Mouse (Mus musculus) thymus, postnatal 0 days (tissue): ENCODE data around the gene Szrd1. TPM values are rescaled to one million over a fixed set of nuclear protein-coding genes. Genes with fewer than 3 reads are reported as not detected.

Experiments
- DNase-seq: peaks from one replicate; pipeline ENCODE4 v3.0.0-alpha.2; 2015; ENCODE audit warnings: low spot score
- polyA plus RNA-seq: library from polyadenylated mRNA; unstranded; fragments of >200 nt; fragmentation: Nextera tagmentation; extraction: Ambion mirVana; gene quantifications from 2 replicates; pipeline ENCODE4 v1.2.1, GENCODE M21; 2015

Gene Szrd1
- 32.6 and 35.4 TPM in 2 replicates for polyA plus RNA-seq

DNA sequence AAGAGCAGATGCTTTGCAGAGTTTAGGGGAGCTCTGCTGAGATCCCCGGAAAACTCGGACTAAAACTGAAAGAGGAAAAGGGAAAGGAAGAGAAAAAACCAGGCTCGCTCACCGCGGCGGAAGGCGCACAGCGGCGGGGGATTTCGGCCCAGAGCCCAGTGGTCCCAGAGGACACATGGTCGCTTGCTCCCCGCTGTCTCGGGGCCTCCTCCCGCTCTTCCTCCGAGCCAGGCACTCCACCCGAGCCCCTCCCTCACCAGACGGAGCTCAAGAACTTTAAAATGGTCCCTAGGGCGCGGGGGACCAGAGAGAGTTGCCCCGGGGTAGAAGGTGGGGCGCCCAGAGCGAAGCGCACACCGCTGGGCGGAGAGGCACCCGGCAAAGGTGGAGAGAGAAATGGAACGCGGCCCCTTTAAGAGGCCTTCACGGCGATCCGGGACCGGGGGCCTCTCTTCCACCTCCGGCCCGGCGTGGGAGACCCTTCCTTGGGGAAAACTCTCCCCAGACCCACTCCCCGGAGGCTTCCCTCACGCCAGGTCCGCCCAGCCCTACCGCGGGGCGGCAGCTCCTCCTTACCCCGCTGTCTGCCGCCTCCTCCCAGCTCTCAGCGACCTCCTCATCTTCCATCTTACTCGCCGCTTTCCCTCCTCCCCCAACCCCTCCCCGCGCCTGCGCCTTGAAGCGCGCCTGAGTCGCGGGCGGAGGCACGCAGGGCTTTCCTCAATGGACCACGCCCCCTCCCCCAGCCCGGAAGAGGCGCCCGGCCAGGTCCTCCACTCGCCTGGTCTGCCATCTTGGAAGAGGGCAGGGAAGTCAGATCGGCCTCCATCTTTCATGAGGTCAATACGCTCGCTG lies at the start of gene Szrd1:
Szrd1 (minus strand) TSS at position 660 of the 855 bp plus-strand sequence.
- DNase-seq, result peak; percentile 99

DNA sequence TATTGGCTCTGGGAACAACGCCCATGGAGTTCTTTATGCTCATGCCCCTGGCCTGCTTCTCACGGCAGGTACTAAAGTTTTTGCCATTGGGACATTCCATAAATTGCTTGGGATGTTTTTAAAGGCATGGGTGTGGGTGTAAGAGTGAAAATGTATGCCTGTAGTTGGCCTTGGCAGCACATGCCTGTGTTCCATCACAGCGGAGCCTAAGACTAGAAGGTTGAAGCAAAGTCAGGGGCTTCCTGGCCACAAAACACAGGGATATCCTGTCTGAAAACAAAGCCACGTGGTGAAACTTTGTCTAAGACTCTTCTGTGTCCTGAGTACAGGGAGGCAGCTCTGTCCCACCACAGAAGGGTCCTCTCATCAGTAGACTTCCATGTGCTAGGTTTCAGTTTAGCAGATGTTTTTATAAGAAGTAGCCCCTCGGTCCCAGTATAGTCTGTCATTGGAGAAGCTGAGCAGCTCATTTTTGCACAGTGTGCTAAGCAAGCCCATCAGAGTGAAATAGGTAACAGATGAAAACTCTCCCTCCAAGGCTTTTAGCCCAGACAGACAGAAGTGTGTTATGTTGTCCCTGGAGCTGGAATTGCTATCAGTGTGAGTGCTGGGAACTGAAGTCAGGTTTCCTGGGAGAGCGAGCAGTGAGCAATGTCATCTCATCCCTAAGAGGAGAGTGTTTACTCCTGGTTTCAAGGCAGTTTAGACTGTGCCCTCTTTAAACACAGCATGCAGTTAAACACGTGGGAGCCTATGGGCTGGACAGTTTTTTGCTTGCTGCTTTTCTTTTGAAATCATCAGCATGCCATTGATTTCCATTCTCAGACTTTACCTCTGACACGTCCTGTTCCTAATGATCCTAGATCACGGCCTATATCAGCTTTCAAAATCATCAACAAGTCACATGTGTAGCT lies 47.6 kb upstream of the Szrd1 start:
- no peak for DNase-seq

DNA sequence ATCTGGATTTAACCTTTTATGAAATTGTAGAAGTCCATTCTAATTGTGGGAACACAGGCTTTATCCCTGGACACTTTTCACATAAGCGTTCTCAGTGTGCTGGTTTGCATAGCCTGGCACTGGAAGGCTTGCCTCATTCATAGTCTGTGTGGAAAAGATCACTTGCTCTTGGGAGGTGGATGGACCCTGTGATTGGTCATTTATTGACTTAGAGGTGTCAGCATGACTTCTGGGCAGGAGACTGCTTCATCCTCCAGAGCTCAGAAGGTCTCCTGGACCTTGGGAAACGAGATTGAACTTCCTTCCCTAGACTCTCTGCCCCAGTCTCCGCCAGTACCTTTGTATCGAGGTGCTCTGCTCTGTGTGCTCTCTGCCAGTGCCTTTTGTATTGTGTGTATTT lies 44.9 kb upstream of the Szrd1 start:
- no peak for DNase-seq

DNA sequence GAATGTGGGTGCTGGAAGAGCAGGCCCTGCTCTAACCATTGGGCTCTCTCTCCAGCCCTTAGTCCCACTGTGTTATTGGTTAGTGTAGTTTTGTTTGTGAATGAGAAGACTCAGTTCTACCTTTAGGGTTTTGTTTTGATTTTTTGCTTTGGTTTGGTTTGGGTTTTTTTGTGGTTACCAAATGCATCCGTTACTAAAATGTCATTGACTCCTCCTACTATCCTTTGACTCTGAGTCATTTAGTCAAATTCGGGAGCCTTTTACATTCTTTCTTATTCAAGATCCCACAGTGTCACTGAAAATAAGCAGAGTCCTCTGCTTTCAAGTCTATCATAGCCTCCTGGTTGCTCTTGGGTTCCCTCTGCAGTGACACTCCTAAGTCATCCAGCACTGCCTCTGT lies 44.4 kb upstream of the Szrd1 start:
- no peak for DNase-seq

DNA sequence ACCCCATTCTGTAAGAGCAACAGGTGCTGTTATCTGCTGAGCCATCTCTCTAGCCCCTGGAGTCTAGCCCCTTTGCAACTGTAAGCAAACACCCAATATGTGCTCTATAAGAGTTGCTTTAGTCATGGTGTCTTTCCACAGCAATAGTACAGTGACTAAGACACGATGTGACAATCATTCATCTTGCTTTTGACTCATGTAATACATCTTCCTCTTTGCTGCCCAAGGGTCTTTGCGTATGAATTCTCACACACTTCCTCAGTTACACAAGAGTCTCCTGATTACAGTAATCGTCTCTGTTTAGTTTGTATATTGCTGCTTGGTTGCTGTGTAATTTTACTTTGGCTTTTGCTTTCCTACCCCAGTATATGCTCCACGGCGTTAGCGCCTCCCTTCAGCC lies 42.4 kb upstream of the Szrd1 start:
- DNase-seq, result no peak

DNA sequence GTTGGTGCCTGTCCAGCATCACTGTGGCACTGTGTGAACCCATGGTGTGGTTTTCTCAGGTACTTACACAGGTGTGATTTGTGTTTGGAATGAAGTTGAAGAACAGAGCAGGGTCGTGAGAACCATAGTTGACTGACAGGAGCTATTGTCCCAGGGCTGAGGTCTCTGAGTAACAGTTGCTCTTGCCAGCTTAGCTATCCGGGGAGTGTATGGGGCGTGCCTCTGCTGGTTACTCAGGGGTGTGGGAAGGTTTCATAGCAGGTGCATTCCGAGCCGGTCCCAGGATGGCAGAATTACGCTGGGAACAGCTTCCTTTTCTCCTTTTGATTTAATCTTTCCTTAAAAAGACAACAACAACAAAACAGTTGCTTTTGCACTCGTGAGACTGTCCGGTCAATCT lies 41.3 kb upstream of the Szrd1 start:
- no peak for DNase-seq

DNA sequence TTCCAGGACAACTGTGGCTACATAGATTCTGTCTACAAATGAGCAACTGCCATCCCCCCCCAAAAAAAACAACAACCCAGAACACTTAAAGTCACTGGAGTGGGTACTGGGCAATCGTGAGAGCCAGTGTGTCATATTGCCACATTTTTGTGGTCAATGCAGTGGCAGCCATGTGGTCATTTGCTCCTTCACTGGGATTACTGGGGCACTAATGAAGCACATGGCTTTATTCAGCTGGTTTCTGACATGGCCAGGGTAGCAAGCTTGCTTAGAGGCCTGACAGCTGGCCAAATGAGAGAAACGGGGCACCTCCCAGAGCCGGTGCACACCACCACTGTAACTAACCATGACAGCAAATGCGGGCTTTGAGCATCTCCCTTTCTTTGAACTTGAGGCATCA lies 38.9 kb upstream of the Szrd1 start:
- no peak for DNase-seq

DNA sequence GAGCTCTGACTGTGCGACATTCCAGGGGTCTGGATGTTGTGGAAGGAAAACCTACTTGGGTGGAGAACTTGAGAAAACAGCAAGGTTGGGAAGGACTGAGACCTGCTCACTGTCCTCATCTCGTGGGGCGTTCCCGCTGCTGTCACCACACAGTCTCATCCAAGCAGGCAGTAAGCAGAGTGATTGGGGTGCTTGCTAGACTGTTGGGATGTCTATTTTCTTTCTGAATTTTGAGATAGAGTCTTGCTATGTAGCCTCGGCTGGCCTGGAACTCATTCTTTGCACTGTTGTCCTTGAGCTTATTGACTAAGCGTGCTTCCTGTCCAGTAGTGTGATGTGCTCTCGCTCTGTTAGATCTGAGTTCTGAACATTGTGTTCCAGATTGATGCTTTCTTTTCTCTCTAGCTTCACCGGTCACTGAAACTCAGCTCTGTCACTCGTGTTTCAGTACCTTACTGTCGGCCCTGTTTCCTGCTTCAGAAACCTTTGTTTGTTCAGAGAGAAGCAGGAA lies 36.8 kb upstream of the Szrd1 start:
- DNase-seq, result no peak

DNA sequence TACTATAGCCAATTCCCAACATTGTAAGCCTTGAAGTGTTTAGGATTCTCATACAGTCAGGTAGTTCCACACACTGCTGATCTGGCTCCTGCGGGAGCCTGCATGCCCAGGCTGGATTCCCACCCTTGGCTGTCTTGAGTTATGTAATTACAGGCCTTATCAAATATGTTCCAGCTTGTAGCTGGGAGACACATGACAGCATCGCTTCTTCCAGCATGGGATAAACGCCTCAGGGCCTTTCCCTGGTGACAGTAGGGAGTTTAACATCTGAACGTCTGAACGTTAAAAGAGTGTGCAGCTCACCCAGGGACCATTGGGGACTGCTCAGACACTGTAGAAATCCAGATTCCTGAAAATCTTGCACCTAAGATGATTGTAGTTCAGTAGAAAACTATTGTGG lies 36.2 kb upstream of the Szrd1 start:
- DNase-seq, result no peak

DNA sequence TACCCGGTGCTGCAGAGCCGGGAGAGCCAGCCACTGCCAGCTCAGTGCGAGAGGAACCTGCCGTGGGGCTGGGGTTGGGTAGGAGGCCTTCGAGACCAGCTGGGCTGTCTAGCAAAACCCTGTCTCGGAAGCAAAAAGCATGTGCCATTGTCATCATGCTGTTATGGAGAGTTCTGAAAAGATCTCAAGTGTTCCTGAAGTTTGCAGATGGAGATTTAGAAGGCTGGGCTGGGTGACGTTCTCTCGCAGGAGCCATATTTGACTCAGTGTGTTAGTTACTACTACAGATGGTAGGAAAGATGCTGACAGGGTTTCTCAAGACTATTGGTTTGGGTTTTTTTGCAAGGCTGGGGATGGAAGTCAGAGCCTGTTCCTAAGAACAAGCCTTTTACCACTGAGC lies 32.5 kb upstream of the Szrd1 start:
- no peak for DNase-seq

DNA sequence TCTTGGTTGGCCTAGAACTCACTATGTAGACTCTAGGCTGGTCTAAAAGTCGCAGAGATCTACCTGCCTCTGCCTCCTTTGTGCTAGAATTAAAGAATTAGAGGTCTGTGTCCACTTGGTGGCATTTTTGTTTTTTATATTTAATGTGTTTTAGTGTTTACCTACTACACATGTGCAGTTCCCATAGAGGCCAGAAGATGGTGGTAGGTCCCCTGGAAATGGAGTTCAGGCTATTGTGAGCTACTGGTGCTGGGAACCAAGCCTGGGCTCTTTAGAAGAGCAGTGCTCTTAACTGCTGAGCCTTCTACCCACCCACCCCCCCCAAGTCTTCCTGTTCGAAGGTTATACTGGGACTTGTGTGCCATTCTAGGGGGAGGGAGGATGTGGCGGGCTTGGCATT lies 27.6 kb upstream of the Szrd1 start:
- DNase-seq, result no peak

DNA sequence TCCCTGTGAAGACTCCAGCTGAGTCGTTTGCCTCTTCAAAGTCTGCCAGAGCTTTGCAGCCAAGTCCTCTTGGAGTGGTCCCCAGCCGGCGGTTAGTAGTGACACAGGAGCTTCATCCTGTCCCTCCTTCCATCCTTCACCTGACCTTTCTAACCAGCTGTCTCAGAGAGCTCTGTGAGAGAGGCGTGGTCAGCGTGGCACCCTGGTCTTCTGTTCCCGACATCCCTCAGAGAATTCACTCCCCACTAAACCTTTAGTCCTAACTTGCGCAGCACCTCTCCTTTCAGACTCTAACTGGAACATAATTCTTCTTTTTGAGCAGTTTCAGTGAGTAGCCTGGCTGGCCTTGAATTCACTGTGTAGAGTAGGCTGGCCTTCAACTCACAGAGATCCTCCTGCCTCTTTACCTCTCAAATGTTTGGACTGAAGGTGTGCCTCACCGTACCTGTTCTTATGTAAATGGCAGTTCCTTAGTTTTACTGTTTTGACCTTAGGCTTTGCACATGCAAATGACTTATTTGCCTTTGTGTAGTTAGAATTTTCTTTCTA lies 26.2 kb upstream of the Szrd1 start:
- DNase-seq, result no peak

DNA sequence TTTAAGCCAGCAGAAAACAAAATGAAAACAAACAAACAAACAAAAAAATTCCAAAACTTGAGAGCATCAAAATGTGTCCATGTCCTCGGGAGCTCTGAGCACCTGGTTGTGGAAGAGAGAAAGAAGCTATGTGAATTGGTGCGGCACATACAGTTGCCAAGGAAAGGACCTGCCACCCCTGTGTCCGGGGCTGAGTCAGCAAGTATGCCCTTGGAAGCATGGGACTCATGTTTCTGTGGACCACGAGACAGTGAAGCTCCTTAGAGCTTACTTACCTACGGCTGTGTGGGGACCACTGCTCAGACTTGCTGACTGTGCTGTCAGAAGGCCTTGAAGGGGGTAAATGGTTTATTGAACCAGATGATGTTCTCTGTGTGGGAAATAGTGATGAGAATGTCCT lies 24.2 kb upstream of the Szrd1 start:
- DNase-seq, result no peak

DNA sequence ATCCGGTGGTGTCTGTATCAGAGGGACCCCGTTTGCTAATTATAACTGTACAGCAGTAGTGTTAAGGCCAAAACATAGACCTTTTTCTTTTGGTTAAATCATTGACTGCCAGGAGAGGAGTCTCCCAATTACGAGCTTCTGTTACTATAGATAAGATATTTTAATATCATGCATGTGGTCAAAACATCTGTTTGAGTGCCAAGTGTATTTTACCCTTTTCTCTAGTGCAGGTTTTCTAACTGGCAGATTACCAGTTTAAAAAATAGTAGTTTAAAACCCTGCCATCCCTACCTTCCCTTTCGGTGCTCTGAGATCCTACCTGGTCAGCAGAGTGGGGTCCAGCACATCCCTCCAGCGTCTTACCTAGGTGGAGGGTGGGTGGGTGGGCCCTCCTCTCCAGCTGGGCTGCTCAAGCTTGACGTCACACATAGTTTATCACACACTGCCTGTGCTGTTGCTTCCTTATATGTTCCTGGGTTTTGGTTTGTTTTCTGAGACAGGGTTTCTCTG lies 22.2 kb upstream of the Szrd1 start:
- no peak for DNase-seq

DNA sequence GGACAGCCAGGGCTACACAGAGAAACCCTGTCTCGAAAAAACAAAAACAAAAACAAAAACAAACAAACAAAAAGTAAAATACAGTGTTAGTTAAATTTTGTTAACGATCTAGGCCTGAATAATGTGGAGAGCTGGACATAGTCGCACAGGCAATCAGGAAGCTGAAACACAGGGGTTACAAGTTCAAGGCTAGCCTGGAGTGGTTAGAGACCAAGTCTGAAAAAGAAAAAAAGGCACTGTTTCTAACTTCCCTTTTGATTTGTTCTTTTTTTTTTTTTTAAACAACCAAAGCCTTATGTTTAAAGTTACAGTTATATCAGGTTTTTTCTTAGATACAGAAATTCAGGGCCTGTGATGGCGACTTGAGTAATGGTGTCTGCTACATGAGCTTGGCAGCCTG lies 20.6 kb upstream of the Szrd1 start:
- DNase-seq, result no peak

DNA sequence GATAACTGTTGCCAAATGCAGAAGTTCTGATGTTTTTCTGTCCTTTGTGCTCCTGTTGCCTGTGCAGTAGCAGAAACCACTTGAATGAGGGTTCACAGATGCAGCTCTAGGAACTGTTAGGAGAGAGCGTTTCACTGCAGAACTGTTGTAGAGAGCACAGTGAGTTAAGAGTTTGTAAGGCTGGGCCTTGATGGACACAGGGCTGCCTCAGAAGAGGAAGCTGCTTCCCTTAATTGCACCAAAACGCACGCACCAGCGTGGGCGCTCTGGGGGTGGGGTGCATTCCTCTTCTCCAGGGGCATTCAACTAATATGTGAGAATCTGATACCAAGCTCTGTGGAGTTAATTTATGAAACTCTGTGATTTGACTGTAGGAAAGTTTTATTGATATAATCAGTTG lies 20.1 kb upstream of the Szrd1 start:
- DNase-seq, result no peak

DNA sequence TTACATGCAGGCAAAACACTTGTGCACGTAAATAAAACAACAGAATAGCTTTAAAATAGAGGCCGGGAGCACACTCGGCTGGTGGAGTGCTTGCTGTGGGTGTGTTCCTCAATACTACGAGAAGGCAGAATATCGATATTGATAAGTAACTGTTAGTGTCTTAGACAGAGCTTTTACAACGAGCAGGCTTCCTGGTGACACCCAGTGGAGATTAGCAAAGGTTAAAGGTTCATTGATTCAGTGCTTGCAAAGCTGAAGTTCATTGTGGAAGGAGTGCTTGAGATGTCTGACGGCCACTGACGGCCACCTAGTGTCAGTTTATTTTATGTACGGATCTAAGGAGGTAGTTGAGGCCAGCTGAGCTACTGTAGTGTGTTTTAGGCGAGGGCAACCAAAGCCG lies 19.5 kb upstream of the Szrd1 start:
- DNase-seq, result no peak

DNA sequence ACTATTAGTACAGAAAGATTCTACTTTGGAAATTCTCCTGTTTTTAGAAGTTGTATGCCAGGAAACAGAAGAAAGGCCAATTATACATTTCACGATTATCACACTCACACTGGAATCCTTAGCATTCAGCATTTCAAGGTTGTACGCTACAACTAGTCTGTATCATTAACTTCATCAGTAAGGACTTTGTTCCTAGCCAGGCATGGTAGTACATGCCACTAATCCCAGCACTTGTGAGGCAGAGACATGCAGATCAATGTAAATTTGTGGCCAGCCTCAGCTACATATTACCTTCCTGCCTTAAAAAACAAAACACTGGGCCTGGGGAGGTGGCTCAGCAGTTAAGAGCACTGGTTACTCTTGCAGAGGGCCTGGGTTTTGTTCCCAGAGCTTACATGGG lies 19.0 kb upstream of the Szrd1 start:
- no peak for DNase-seq

DNA sequence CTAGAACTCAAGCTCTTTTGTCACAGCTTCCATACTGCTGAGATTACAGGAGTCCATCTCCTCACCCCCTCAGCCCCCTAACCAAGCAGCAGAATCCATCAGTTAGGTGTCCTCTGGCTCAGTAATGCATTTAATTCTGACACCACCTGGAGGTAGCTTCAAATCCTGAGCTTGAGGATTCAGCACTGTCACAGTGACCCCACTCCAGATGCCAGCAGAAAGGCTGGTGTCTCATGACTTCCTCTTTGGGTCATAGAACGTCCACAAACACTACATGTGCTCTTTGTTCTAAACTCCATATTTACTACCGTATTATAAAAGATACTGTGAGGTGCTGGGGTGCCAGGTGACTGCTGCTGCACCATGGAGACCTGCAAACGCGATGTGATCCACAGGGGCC lies 17.9 kb upstream of the Szrd1 start:
- peak; percentile 13 for DNase-seq

DNA sequence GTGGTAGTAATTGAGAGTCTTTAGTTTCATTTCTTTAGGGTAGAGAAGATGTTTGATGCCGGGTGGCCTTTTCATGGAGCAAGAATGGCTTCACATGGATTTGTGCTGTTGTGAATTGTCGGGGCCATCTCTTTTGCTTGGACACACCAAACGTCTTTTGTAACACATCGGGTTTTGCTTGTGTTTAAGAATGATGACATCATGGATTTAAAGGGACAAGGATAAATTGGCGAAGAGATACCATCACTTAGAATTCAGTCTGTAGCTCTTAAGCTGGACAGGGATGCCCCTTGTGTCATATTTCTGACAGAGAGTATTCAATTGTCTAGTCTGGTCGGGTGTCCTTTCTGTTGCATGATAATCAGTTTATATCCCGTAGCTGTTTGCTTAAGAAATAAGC lies 9.5 kb upstream of the Szrd1 start:
- no peak for DNase-seq

DNA sequence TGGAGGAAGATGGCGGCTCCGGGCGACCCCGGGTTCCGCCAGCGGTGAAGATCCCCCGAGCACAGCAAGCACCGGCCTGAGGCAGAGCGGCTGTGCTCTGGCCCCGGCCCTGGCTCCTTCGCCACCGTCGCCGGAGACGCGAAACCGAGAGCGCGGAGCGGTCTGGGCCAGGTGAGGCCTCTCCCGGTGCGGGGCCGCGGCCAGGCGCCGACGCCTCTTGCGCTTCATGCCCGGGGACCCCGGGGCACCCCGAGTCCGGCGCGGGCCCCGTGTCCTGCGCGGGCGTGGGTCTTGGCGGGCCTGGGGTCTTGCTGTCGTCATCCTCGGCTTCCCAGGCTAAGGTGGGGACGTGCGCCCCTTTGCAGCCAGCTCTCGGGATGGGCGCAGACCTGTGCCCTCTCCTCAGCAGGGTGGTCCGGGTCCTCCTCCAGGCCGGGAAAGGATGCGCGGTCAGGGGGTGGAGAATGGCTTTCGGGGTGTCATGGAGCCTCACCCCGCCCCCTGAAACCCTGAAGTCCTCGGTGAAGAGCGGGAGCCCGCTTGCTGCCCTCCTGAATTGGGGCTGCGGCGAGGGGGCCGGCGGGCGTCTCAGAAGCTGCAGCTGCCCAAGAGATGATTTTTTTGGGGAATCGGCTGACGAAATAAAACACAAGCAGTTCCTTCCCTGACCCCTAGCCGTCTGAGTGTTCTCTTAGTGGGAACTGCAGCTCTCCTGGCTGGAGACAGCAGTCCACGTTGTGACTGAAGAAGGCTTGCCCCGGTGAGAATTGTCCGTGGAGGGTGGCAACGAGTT lies 8.6 kb upstream of the Szrd1 start:
- peak; percentile 54 for DNase-seq
